Mouse (Mus musculus) gastrocnemius, adult 2 months (tissue): ENCODE measurements around the gene Wdr44. TPM values are rescaled to one million over a fixed set of nuclear protein-coding genes. Genes with fewer than 3 reads are reported as not detected.

ENCODE experiments used
- DNase-seq: peaks from one replicate; pipeline ENCODE4 v3.0.0; 2022
- H3K27ac ChIP-seq: fragments of 200-600 bp; 2 replicates; pipeline ENCODE4 v1.8.1; 2022; ENCODE audit warnings: mild to moderate bottlenecking
- H3K4me3 ChIP-seq: fragments of 200-600 bp; 2 replicates; pipeline ENCODE4 v1.8.1; 2022; ENCODE audit warnings: mild to moderate bottlenecking, moderate library complexity
- CTCF ChIP-seq: fragments of 200-600 bp; IDR thresholded peaks from 2 replicates; pipeline ENCODE4 v1.8.1; 2022; ENCODE audit warnings: antibody characterized with exemption, mild to moderate bottlenecking, moderate library complexity
- intact Hi-C: fragments of 180-260 bp; cut with DNase I; formaldehyde crosslinking; loops from one replicate; pipeline ENCODE4 v1.15.1; 2025
- long read RNA-seq, 2 experiments: library from polyadenylated mRNA; stranded (forward); transcript quantifications; one replicate each; pipeline ENCODE4 v2.0.0; 2021
- total RNA-seq, 2 experiments: library from RNA; stranded (reverse); gene quantifications; 2 replicates each; pipeline ENCODE4 v1.2.3; 2021

Gene Wdr44
- 10 to 100 TPM; 18.1 to 19.8 TPM for total RNA-seq
- long read RNA-seq, experiment 1, full-length matches to known transcripts: 41 of 52 reads
- long read RNA-seq, experiment 1, partial matches to known transcripts: 8 of 52 reads
- long read RNA-seq, experiment 1, other reads (novel, unspliced or antisense): 3 of 52 reads
- long read RNA-seq, experiment 2, full-length matches to known transcripts: 26 of 30 reads
- long read RNA-seq, experiment 2, partial matches to known transcripts: 3 of 30 reads
- long read RNA-seq, experiment 2, other reads (novel, unspliced or antisense): 1 of 30 reads

DNA sequence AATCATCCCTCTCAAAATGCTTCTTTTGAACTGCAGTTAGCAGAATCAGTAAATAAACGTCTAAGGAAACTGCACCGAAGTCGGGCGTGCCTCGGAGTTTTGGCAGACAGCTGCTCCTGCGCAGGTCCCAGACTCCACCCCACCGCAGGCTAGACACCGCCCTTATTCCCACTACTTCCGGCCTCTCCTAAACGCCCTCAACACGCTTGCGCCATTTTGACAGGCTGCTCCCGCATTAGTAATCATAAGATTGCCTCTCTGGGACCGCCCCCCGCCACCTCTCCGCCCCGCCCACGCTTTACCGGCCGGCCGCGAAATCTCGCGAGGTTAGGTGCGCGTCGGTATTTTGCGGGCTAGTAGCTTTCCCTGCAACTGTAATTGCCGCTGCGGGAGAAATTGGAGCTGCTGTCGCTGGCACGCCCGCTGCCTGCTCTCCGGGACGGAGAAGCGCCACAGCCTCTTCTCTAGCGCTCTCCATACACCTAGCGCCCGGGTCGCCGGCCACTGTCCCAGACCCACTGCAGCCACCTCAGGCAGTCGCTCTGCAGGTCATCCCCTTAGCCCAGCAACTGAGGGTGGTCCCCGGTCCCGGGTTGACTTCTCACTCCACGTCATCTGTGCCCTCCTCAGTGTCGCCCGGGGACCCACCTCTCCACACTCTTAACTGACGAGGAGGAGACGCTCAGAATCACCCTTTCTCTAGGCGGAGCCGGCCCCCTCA, at the start of gene Wdr44:
Wdr44 (plus strand) TSS at position 330 of the 721 bp plus-strand sequence.
- H3K27ac ChIP-seq: peak within 1 kb of the TSS; percentile 95
- intact Hi-C loops: loop anchor here (10.0 kb wide), 1 partner anchor 72 kb away; no protein-coding TSS in a partner anchor
- peak; percentile 96 for DNase-seq
- TF ChIP-seq CTCF: peak; percentile 2; the same call in 1 of the 2 replicates
- H3K4me3 ChIP-seq: peak within 1 kb of the TSS; percentile 91

DNA sequence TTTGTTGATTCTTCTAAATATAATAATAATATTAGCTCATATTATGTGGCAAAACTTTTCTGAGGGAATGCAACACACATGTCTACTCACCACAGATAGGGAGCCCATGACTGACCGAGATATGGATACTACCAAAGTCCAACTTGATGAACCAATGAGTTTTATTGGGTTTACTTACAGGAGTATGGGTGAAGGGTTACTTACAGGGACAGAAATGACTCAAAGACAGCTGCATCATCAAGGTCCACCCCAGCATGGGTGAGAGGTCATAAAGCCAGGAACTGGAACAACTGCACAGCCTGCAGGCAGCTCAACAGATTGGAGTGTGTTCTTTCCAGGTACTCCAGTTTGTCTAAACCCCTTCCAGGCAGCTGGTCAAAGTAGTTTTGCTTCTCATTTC, 44.5 kb upstream of the Wdr44 start:
- DNase-seq: no peak

DNA sequence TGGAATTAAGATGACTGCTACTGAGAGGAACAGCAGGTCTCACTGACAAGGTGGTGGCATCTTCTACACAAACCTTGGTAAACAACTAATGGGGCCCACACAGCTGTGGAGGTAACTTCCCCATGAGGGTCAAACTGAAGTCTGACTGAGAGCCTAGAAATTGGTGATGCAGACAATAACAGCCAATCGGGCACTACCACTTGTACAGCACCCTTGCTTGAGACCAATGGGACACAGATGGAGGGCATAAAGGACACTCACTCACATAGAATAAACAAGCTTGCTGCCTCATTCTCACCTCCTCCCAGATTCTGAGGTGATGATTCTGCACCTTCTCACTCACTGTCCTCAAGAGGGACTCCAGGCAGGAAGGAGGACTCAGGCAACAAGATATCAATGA, 30.6 kb upstream of the Wdr44 start:
- intact Hi-C loops: no loop called here

More for the DNA sequence above, 44.5 kb upstream of the Wdr44 start:
- Histone ChIP-seq H3K4me3 (no peak overlapping the region), H3K27ac (no peak overlapping the region)
- intact Hi-C loops: no loop called here
- TF ChIP-seq CTCF: no peak

DNA sequence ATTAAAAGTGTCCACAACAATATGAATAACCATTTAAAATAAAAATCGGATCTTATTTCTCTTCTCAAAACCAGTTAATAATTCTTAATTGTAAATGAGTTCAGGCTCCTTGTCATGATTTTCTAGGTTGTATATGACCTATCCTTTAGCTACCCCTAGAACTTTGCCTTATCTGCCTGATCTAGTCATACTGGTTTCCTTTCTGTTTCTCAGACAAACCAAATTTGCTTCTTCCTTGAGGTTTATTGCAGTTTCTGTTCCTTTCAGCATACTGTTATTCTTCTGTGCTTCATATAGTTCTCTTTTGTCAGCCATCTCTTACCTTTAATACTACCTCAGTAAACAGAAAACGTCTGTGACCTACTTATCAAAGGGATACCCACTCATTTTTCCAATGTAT, 19.7 kb upstream of the Wdr44 start:
- DNase-seq: no peak
- TF ChIP-seq CTCF: no peak
- no peak overlapping the region for H3K27ac ChIP-seq
- intact Hi-C loops: no loop called here
- H3K4me3 ChIP-seq: no peak overlapping the region

More for the DNA sequence above, 30.6 kb upstream of the Wdr44 start:
- TF ChIP-seq CTCF: no peak
- no peak overlapping the region for H3K27ac ChIP-seq
- DNase-seq: no peak
- H3K4me3 ChIP-seq: no peak overlapping the region

DNA sequence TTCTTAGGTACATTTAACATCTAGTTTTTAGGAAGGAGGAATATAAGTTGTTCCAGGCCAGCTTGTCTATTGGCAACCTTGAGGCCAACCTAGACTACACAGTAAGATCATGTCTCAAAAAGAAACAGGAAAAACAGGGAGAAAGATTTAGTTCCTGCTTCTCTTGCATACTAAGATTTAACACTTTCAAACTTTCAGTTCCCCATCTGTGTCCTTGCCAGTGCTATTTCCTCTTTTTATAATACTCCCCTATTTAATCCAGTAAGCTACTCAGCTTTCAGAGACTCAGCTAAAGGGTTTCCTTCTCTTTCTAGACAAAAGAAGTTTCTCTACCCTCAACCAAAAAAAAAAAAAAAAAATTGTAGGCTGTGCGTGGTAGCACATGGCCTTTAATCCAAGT, 17.4 kb upstream of the Wdr44 start:
- intact Hi-C loops: no loop called here
- TF ChIP-seq CTCF: no peak
- DNase-seq: no peak
- H3K27ac ChIP-seq: no peak overlapping the region
- H3K4me3 ChIP-seq: no peak overlapping the region

DNA sequence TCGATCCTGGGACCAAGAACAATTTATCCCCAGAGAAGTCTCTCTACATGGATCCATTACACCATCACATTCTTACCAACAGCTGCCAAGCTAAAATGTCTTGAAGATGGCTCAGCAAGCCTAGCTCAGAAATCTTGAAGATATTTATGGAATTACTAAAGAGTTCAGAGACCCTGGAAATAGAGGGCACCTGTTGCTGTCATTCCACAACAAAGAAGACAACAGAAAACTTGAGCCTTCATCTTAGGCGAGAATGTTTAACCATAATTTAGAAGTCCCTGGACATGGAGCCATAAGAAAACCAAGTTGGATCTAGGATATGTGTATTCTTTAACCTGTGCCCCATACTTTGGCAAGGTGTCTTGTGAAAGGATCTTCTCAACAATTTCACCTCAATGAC, 16.3 kb upstream of the Wdr44 start:
- DNase-seq: no peak

DNA sequence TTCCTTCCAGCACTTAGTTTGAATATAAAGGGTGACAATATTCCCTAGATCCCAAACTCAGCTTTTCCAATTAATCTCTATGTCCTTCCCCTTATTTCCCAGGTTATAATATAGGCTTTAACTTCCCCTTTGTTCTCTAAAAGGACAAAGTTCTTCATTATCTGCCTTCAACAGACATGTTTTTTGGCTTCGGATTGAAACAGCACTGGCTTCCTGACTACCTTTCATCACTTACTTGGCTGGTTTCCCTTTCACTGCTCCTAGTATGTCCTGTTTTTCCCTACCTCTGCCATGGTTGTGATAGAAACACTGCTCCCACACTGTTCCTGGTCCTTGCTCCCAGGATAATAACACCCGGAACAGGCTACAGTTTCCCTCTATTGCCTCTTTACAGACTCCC, 15.3 kb upstream of the Wdr44 start:
- H3K4me3 ChIP-seq: no peak overlapping the region
- intact Hi-C loops: no loop called here
- H3K27ac ChIP-seq: no peak overlapping the region
- no peak for TF ChIP-seq CTCF
- DNase-seq: no peak

More for the DNA sequence above, 16.3 kb upstream of the Wdr44 start:
- Histone ChIP-seq H3K27ac (no peak overlapping the region), H3K4me3 (no peak overlapping the region)
- TF ChIP-seq CTCF: no peak
- intact Hi-C loops: no loop called here

DNA sequence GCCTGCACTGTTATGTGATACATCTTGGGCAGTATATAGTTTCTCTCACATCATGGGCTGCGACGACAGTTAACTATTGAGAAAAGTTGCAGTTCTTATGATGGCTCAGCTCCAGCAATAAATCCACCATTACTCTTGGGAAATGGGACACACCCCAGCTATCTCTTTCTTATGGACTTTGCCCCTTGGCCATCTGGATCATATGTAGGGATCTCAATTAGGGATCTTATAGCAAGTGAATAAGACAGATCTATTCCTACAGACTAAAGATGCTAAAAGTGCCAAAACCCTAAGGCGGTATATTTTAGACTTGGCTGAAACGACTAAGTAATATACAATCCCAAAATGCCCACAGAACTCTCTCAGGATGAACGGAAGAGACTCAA, 522 bp upstream of the Wdr44 start:
- DNase-seq: no peak
- peak overlapping the region; percentile 91 for H3K4me3 ChIP-seq
- TF ChIP-seq CTCF: no peak
- peak overlapping the region; percentile 88 for H3K27ac ChIP-seq
- intact Hi-C loops: loop anchor here (10.0 kb wide), 1 partner anchor 72 kb away; no protein-coding TSS in a partner anchor

DNA sequence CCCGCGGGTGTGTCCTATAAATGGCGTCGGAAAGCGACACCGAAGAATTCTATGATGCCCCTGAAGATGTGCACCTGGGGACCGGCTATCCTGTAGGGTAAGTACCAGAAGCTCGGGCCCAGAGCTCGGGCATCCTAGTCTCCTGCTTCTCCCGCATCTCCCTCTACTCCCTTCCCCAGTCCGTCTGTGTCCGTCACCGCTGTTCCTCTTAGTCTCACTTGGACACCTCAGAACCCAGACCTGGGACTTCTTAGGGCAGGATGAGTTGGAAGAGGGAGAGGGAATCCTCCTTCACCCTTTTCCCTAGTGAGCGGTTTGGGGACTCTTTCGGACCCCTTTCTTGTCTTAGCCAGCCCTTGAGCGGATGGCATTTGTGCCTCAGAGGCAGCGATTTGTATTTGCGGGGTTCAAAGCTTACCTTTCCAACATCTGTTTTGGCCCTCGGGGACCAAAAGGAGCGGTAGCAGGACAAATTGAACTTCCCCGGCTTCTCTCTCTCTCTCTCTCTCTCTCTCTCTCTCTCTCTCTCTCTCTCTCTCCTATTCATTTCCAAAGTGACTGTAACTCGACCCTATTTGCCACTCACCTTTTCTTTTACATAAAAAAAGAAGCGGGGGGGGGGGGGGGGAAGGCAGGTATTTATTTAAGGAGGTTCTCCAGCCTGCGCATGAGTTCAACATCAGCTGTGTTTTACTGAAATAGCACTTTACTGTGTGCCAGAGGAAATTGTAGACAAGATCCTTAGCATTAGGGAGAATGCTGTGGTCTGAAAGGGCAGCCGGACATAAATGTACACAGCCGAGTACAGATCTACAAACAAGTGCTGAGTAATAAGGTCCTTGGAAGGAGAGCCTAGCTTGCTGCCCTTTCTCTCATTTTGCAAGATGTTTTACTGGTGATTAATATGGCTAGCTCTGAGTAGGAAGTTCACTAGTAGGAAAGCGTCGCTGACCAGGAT, 871 bp downstream of the Wdr44 start:
- Histone ChIP-seq H3K4me3 (peak overlapping the region; percentile 91), H3K27ac (peak overlapping the region; percentile 95)
- DNase-seq: no peak
- intact Hi-C loops: loop anchor here (10.0 kb wide), 1 partner anchor 71 kb away; no protein-coding TSS in a partner anchor
- TF ChIP-seq CTCF: no peak

DNA sequence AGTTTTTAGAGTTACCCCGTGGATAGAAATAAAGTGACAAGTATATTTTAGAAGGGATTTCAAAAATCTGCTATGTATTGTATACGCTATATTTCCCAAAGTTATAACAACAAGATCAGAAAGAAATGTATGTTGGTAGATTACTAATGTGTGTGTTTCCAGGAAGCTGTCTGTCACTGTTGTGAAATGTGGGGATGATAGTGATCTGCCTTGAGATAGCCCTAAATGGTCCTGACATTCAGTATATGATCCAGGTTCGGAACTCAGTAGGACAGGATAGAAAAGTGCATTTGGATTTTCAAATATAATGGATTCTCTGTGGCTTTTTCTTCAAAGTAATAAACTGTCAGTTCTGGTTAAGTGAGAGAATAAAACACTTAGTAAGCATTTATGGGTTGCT, 1.7 kb downstream of the Wdr44 start:
- no peak for TF ChIP-seq CTCF
- peak overlapping the region; percentile 91 for H3K4me3 ChIP-seq

DNA sequence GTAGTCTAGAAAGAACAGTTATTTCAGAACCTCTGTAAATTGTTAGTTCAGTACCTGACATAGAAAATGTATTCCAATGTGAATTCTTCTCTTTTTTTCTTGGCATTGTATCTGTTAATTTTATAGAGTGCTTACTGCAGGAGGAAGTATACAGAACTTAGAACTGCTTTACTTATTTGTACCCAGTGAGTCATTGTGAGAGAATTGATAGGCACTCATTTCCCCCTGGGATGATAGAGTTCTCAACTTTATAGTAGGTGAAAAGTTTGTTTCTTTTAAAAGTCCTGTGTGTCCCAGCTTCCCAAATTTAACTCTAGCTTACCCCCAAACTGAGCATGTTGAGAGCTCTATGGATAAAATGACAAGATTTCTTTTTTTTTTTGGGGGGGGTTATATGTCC, 2.3 kb downstream of the Wdr44 start:
- TF ChIP-seq CTCF: no peak
- DNase-seq: no peak
- peak overlapping the region; percentile 91 for H3K4me3 ChIP-seq
- intact Hi-C loops: loop anchor here (10.0 kb wide), 1 partner anchor 70 kb away; no protein-coding TSS in a partner anchor
- H3K27ac ChIP-seq: peak overlapping the region; percentile 95

More for the DNA sequence above, 1.7 kb downstream of the Wdr44 start:
- intact Hi-C loops: loop anchor here (10.0 kb wide), 1 partner anchor 70 kb away; no protein-coding TSS in a partner anchor
- DNase-seq: no peak
- peak overlapping the region; percentile 95 for H3K27ac ChIP-seq

DNA sequence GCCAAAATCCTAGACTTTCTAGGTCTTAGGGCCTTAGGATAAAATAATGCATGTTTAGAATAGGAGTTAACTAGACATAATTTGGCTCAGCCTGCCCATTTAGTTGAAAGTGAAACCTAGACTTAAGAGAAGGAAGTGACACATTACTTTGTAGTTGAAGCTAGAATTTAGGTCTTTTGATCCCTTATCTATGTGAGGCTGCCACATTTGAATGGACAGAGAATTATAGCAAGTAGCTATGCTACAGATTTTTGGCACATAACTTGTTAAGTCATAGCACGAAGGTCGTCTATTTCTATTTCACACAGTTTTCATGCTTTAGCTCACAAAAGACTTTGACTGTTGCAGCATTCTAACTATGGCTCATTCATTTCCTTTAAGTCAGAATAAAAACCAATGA, 4.5 kb downstream of the Wdr44 start:
- no peak for DNase-seq
- TF ChIP-seq CTCF: no peak
- Histone ChIP-seq H3K4me3 (no peak overlapping the region), H3K27ac (no peak overlapping the region)
- intact Hi-C loops: loop anchor here (10.0 kb wide), 1 partner anchor 67 kb away; no protein-coding TSS in a partner anchor
